Mouse (Mus musculus) kidney, adult 2 months (tissue): ENCODE measurements around the gene Lrrc51.

Source experiments
- CTCF ChIP-seq: fragments of 200-500 bp; conservative IDR thresholded peaks from 2 replicates; pipeline ENCODE4 v1.5.1; 2011; ENCODE audit warnings: low read depth, mild to moderate bottlenecking, control low read depth, low read length, moderate library complexity, mixed read lengths; ENCODE audit not compliant: insufficient read depth, insufficient read length
- POLR2A ChIP-seq: fragments of 200-500 bp; IDR thresholded peaks from one replicate; pipeline ENCODE4 v1.6.1; 2011; ENCODE audit warnings: low read depth, low read length, control low read depth

- TF ChIP-seq CTCF (no peak), POLR2A (no peak)
These were observed 47.4 kb downstream of the Lrrc51 start for GRCm38 (mm10) chr7:101886274-101886673.
